Mouse (Mus musculus) thymus, adult 2 months (tissue): Measurements from ENCODE around the gene Maats1.
A peak's percentile ranks its signal among the peaks of the same experiment; 100 is the strongest.

ENCODE experiments used
- CTCF ChIP-seq: fragments of 200-500 bp; IDR thresholded peaks from 2 replicates; pipeline ENCODE4 v1.5.1; 2012; ENCODE audit warnings: mild to moderate bottlenecking, control low read depth, low read length, moderate library complexity, borderline replicate concordance; ENCODE audit not compliant: control insufficient read depth, poor library complexity, insufficient read depth; ENCODE audit errors: extremely low read depth
- POLR2A ChIP-seq: fragments of 200-500 bp; IDR thresholded peaks from 2 replicates; pipeline ENCODE4 v1.6.1; 2012; ENCODE audit warnings: mild to moderate bottlenecking, low read length, control low read depth, moderate library complexity; ENCODE audit not compliant: control insufficient read depth, poor library complexity, insufficient read depth; ENCODE audit errors: extremely low read depth

DNA sequence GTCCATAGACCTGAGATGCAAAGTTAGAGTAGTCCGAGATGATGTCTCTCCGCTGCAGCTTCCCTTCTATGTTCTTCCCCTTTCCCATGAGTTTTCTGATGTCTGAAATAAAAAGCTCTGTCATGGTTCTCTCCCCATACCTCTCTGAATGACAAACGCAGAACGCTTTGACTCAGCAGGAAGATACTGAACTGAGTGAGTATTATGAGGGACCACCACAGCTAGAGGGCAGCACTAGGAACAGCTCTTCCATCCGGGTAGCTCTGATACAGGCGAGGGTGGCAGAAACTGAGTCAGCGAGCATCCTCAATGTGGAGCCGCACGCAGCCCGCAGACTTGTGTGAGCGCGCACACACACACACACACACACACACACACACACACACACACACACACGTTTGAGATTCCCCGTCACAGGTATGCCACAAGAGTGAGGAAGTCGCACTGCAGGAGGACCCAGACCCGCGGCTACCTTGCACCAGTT, 20.4 kb downstream of the Maats1 start:
- TF ChIP-seq POLR2A = no peak
- peak; percentile 67; the same call in 1 of the 2 replicates for TF ChIP-seq CTCF
